Mouse (Mus musculus) B cell, adult 2 months (primary cell): ENCODE data around the gene Slc25a4.

ENCODE experiments used
- DNase-seq, 2 experiments: peaks; one replicate each; pipeline ENCODE4 v3.0.0; 2022

The Slc25a4 gene

GRCm38 (mm10) chr8:46204301-46204700, 6.8 kb downstream of the Slc25a4 start:
- DNase-seq: no peak

DNA sequence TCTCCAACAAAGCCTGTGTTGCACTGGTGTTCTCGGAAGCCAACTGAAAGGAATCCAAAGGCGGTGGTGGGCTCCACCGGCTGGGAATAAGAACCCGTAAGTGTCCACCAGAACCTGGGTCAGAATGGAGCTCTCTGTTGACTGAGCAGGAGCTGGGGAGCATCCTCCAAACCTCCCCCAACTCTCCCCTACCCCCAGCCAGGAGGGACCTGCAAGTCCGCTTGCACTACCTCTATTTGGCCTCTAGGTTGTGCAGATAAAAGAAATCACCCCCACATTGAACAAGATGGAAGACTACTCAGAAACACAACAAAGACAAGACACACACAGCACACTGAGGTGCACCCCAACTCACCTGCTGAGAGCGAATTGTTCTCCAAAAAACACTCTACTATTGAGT, 8.7 kb downstream of the Slc25a4 start:
- no peak for DNase-seq

GRCm38 (mm10) chr8:46197673-46198072, 13.4 kb downstream of the Slc25a4 start:
- DNase-seq: no peak

GRCm38 (mm10) chr8:46196877-46197276, 14.2 kb downstream of the Slc25a4 start:
- DNase-seq: no peak

DNA sequence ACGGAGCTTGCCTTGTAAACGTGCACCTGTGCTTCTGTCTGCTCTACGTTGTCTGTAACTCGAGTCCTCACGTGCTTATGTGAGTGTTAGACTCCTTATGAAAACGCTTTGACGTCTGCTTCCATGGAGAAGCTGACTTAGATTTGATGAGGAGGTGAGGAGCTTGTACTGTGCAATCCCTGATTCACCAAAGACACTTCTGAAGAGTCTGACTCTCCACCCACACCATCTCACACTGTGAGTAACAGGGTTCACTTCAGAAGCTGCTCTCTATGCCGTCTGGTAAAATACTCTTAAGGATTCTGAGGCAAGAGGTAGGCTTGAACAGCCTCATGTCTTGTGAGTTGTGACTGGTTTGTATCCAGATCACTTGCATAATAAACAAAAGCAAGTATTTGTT, 18.0 kb downstream of the Slc25a4 start:
- DNase-seq: no peak

DNA sequence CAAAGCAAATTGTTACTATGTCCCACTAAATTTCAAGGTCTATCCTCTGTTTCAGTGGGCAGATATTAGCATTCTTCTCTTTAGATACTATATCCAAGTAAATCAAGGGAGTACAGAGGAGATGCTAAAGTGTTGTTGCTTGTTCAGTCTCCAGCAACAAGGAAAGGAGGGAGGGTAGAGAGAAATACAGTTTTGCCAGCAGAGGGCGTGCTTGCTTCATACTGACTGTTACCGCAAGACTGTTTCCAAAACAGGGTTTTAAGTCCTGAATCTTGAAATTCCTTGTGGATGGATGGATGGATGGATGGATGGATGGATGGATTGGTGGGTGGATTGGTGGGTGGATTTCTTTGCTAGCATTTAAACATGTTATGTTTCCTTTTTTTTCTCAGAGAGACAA, 25.7 kb downstream of the Slc25a4 start:
- peak; percentile 65 to 66 for DNase-seq

DNA sequence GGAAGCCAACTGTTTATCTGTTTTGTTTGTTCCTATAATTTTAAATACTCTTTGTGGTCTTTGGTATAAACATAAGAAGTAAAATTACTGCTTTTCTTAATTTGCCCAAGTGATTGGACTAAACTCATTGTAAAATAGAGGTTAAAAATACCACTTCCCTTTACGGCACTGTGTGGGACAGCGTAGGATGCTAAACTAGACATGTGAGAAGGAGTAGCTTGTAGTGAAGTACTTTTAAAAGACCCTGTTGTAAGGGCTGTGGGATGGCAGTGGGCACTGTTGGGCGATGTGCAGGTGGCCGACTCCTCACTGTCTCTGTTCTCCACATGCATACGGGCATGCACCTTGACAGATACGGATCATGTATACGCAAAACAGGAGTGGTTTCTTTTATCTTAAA, 30.9 kb downstream of the Slc25a4 start:
- DNase-seq: no peak

- no peak for DNase-seq
These were observed 37.4 kb downstream of the Slc25a4 start for GRCm38 (mm10) chr8:46173651-46174050.

DNA sequence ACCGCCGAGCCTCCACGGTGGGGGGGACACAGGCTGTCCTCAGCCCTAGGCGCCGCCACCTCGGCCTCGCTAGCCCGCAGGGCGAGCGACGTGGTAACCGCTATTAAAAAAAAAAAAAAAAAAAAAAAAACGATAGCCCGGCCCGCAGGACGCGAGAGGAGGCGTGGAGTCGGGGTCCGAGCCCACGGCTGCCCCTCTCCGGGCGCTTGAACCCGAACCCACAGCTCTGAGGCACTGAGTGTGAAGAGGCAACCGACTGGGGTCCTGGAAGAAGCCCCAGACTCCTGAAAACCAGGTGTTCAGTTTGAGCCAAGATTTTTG, 47.3 kb downstream of the Slc25a4 start:
- DNase-seq: no peak

GRCm38 (mm10) chr8:46162953-46163869, 47.9 kb downstream of the Slc25a4 start:
- DNase-seq: peak; percentile 96
